Mouse (Mus musculus): ENCODE results near the gene Cldn4.

- TF ChIP-seq EP300 (IDR thresholded peaks at IDR 0.05; ENCODE audit: low read depth): no peak
- no peak for TF ChIP-seq CTCF (IDR thresholded peaks at IDR 0.05; ENCODE audit: low read depth)
These were observed 818 bp upstream of the Cldn4 start for GRCm38 (mm10) chr5:134947420-134948084.

Data from liver, embryonic 14.5 days (tissue).